Mouse (Mus musculus) brain, embryonic 14.5 days (tissue): ENCODE results near the gene Fstl3.

ENCODE experiments used
- CTCF ChIP-seq: fragments of 200-500 bp; IDR thresholded peaks from 2 replicates; pipeline ENCODE4 v1.5.1; 2012; ENCODE audit warnings: inconsistent platforms, mild to moderate bottlenecking, moderate library complexity, borderline replicate concordance; ENCODE audit not compliant: insufficient read depth, insufficient read length; ENCODE audit errors: extremely low read depth
- POLR2A ChIP-seq: fragments of 200-500 bp; IDR thresholded peaks from 2 replicates; pipeline ENCODE4 v1.6.1; 2012; ENCODE audit warnings: mild to moderate bottlenecking, inconsistent platforms, borderline replicate concordance; ENCODE audit not compliant: poor library complexity, insufficient read depth, insufficient read length, severe bottlenecking; ENCODE audit errors: extremely low read depth

GRCm38 (mm10) chr10:79783050-79783449 is 6.0 kb downstream of the Fstl3 start:
- TF ChIP-seq CTCF (peak; percentile 27; the same call in 1 of the 2 replicates), POLR2A (no peak)
